Mouse (Mus musculus) liver, embryonic 14.5 days (tissue): ENCODE results near the gene Optn.

Source experiments
- CTCF ChIP-seq: IDR thresholded peaks from 2 replicates; pipeline ENCODE4 v1.5.1; 2016; ENCODE audit warnings: antibody characterized with exemption, low read depth, control low read depth
- EP300 ChIP-seq: IDR thresholded peaks from 2 replicates; pipeline ENCODE4 v1.6.1; 2016; ENCODE audit warnings: antibody characterized with exemption, low read depth

DNA sequence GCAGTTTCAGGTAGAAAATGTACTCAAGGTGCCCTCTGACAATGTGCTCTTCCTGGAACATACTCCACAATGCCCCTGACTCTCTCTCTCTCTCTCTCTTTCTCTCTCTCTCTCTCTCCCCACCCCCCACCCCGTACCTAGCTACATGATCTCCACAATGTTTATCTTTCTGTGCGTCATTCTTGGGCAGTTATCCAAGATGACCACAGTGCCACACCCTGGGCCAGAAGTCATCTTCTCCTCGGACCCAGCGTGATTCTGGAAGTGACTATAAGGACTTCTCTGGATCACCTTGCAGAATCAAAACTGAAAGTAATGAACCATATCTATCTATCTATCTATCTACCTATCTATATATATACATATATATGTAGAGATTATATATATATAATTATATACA lies 4.1 kb upstream of the Optn start:
- TF ChIP-seq CTCF: no peak
- TF ChIP-seq EP300: no peak
